Mouse (Mus musculus): ENCODE data around the gene Ankrd33b. TPM values are rescaled to one million over a fixed set of nuclear protein-coding genes. Genes with fewer than 3 reads are reported as not detected.
A peak's percentile ranks its signal among the peaks of the same experiment; 100 is the strongest.

The Ankrd33b gene
- total and polyA plus RNA-seq, 2 experiments from 2014 or later: 0.99 to 1.1 TPM

- no peak for DNase-seq (ENCODE audit: low spot score)
- Histone ChIP-seq H3K9ac (replicated peaks; ENCODE audit: low read length, poor library complexity, severe bottlenecking) (no peak overlapping the region), H3K27me3 (ENCODE audit: insufficient read depth, low read length) (no peaks in the 10 kb centered on the region), H3K36me3 (ENCODE audit: insufficient read depth, low read length) (no peaks in the 10 kb centered on the region), H3K4me2 (ENCODE audit: low read depth, low read length, poor library complexity, severe bottlenecking) (no peak overlapping the region), H3K4me3 (ENCODE audit: low read depth, low read length) (no peak overlapping the region), H3K4me1 (ENCODE audit: insufficient read depth, low read length) (no peaks in the 10 kb centered on the region), H3K27ac (ENCODE audit: low read depth, low read length) (no peak overlapping the region), H3K9me3 (ENCODE audit: low read length) (no peaks in the 10 kb centered on the region)
- ATAC-seq (ENCODE audit: low FRiP score): no peak
- no peak for TF ChIP-seq CTCF (IDR thresholded peaks at IDR 0.05)
- WGBS: 68% methylated on average over 4 of the region's 4 CpGs
Observed at GRCm38 (mm10) chr15:31407490-31407889, 40.0 kb upstream of the Ankrd33b start.

- H3K4me3 ChIP-seq (ENCODE audit: low read depth, low read length): no peak overlapping the region
- no peaks in the 10 kb centered on the region; the same call in 1 of the 2 replicates for H3K4me1 ChIP-seq (ENCODE audit: insufficient read depth, low read length)
- no peaks in the 10 kb centered on the region for H3K9me3 ChIP-seq (ENCODE audit: low read length)
- DNase-seq (ENCODE audit: low spot score): no peak
- no peaks in the 10 kb centered on the region for H3K27me3 ChIP-seq (ENCODE audit: insufficient read depth, low read length)
- no peak overlapping the region for H3K9ac ChIP-seq (replicated peaks; ENCODE audit: low read length, poor library complexity, severe bottlenecking)
- H3K4me2 ChIP-seq (ENCODE audit: low read depth, low read length, poor library complexity, severe bottlenecking): no peak overlapping the region
- no peak for TF ChIP-seq CTCF (IDR thresholded peaks at IDR 0.05)
- H3K36me3 ChIP-seq (ENCODE audit: insufficient read depth, low read length): no peaks in the 10 kb centered on the region
- 88% methylated on average over 5 of the region's 5 CpGs for WGBS
- no peak overlapping the region for H3K27ac ChIP-seq (ENCODE audit: low read depth, low read length)
- no peak for ATAC-seq (ENCODE audit: low FRiP score)
Observed at GRCm38 (mm10) chr15:31406881-31407280, 39.4 kb upstream of the Ankrd33b start.

- WGBS: 85% methylated on average over 8 of the region's 8 CpGs
- H3K9ac ChIP-seq (replicated peaks; ENCODE audit: low read length, poor library complexity, severe bottlenecking): no peak overlapping the region
- no peaks in the 10 kb centered on the region; the same call in 1 of the 2 replicates for H3K4me1 ChIP-seq (ENCODE audit: insufficient read depth, low read length)
- no peaks in the 10 kb centered on the region for H3K9me3 ChIP-seq (ENCODE audit: low read length)
- H3K27ac ChIP-seq (ENCODE audit: low read depth, low read length): no peak overlapping the region
- H3K4me2 ChIP-seq (ENCODE audit: low read depth, low read length, poor library complexity, severe bottlenecking): no peak overlapping the region
- H3K27me3 ChIP-seq (ENCODE audit: insufficient read depth, low read length): no peaks in the 10 kb centered on the region
- H3K4me3 ChIP-seq (ENCODE audit: low read depth, low read length): no peak overlapping the region
- no peak for TF ChIP-seq CTCF (IDR thresholded peaks at IDR 0.05)
- H3K36me3 ChIP-seq (ENCODE audit: insufficient read depth, low read length): no peaks in the 10 kb centered on the region
- ATAC-seq (ENCODE audit: low FRiP score): no peak
- no peak for DNase-seq (ENCODE audit: low spot score)
Observed at GRCm38 (mm10) chr15:31404346-31404745, 36.8 kb upstream of the Ankrd33b start.

GRCm38 (mm10) chr15:31402200-31402892, 34.8 kb upstream of the Ankrd33b start:
- Histone ChIP-seq H3K27me3 (ENCODE audit: insufficient read depth, low read length) (no peaks in the 10 kb centered on the region; the same call in 1 of the 2 replicates), H3K36me3 (ENCODE audit: insufficient read depth, low read length) (no peaks in the 10 kb centered on the region), H3K27ac (ENCODE audit: low read depth, low read length) (no peak overlapping the region), H3K9me3 (ENCODE audit: low read length) (no peaks in the 10 kb centered on the region), H3K9ac (replicated peaks; ENCODE audit: low read length, poor library complexity, severe bottlenecking) (no peak overlapping the region), H3K4me1 (ENCODE audit: insufficient read depth, low read length) (no peaks in the 10 kb centered on the region; the same call in 1 of the 2 replicates), H3K4me3 (ENCODE audit: low read depth, low read length) (no peak overlapping the region), H3K4me2 (ENCODE audit: low read depth, low read length, poor library complexity, severe bottlenecking) (no peak overlapping the region)
- WGBS: 44% methylated on average over 12 of the region's 12 CpGs
- peak; percentile 27; the same call in 1 of the 2 replicates for ATAC-seq (ENCODE audit: low FRiP score)
- peak; percentile 43 for DNase-seq (ENCODE audit: low spot score)
- TF ChIP-seq CTCF (IDR thresholded peaks at IDR 0.05): no peak

- no peaks in the 10 kb centered on the region for H3K36me3 ChIP-seq (ENCODE audit: insufficient read depth, low read length)
- no peaks in the 10 kb centered on the region; the same call in 1 of the 2 replicates for H3K27me3 ChIP-seq (ENCODE audit: insufficient read depth, low read length)
- no peak overlapping the region for H3K4me2 ChIP-seq (ENCODE audit: low read depth, low read length, poor library complexity, severe bottlenecking)
- no peak overlapping the region for H3K4me3 ChIP-seq (ENCODE audit: low read depth, low read length)
- no peak for ATAC-seq (ENCODE audit: low FRiP score)
- H3K27ac ChIP-seq (ENCODE audit: low read depth, low read length): no peak overlapping the region
- DNase-seq (ENCODE audit: low spot score): no peak
- TF ChIP-seq CTCF (IDR thresholded peaks at IDR 0.05): no peak
- no peak overlapping the region for H3K9ac ChIP-seq (replicated peaks; ENCODE audit: low read length, poor library complexity, severe bottlenecking)
- no peaks in the 10 kb centered on the region; the same call in 1 of the 2 replicates for H3K4me1 ChIP-seq (ENCODE audit: insufficient read depth, low read length)
- WGBS: 40% methylated on average over 3 of the region's 3 CpGs
- no peaks in the 10 kb centered on the region for H3K9me3 ChIP-seq (ENCODE audit: low read length)
Observed at GRCm38 (mm10) chr15:31400974-31401373, 33.4 kb upstream of the Ankrd33b start.

GRCm38 (mm10) chr15:31398769-31399168, 31.2 kb upstream of the Ankrd33b start:
- ATAC-seq (ENCODE audit: low FRiP score): no peak
- no peak overlapping the region for H3K27ac ChIP-seq (ENCODE audit: low read depth, low read length)
- H3K27me3 ChIP-seq (ENCODE audit: insufficient read depth, low read length): no peaks in the 10 kb centered on the region; the same call in 1 of the 2 replicates
- DNase-seq (ENCODE audit: low spot score): no peak
- H3K4me1 ChIP-seq (ENCODE audit: insufficient read depth, low read length): no peaks in the 10 kb centered on the region; the same call in 1 of the 2 replicates
- 94% methylated on average over 13 of the region's 13 CpGs for WGBS
- no peak for TF ChIP-seq CTCF (IDR thresholded peaks at IDR 0.05)
- no peaks in the 10 kb centered on the region for H3K36me3 ChIP-seq (ENCODE audit: insufficient read depth, low read length)
- H3K9me3 ChIP-seq (ENCODE audit: low read length): no peaks in the 10 kb centered on the region
- H3K9ac ChIP-seq (replicated peaks; ENCODE audit: low read length, poor library complexity, severe bottlenecking): no peak overlapping the region
- H3K4me2 ChIP-seq (ENCODE audit: low read depth, low read length, poor library complexity, severe bottlenecking): no peak overlapping the region
- no peak overlapping the region for H3K4me3 ChIP-seq (ENCODE audit: low read depth, low read length)

Data from midbrain, postnatal 0 days (tissue).